Mouse (Mus musculus) large intestine, adult 2 months (tissue): ENCODE data around the gene Olfr774. TPM values are rescaled to one million over a fixed set of nuclear protein-coding genes. Genes with fewer than 3 reads are reported as not detected.
"Not testable (repeated sequence)": the region's sequence is repeated elsewhere in the genome, so short reads cannot be mapped to it uniquely, and the experiment has no call there.

Experiments
- DNase-seq: peaks from one replicate; pipeline ENCODE4 v3.0.0-alpha.2; 2012; ENCODE audit warnings: low read depth, low spot score
- WGBS: fragments of 180-500 bp; shearing (Covaris S2); methylation state at CpG from one replicate; pipeline ENCODE4 v1.1.7; 2018; 5-methylcytosine and 5-hydroxymethylcytosine counted together
- polyA plus RNA-seq: library from polyadenylated mRNA; depleted of rRNA; stranded (reverse); fragments of >200 nt; gene quantifications from 2 replicates; pipeline ENCODE4 v1.2.3, GENCODE M21; 2012; rRNA removed

The Olfr774 gene
- polyA plus RNA-seq = not detected in 2 replicates

DNA sequence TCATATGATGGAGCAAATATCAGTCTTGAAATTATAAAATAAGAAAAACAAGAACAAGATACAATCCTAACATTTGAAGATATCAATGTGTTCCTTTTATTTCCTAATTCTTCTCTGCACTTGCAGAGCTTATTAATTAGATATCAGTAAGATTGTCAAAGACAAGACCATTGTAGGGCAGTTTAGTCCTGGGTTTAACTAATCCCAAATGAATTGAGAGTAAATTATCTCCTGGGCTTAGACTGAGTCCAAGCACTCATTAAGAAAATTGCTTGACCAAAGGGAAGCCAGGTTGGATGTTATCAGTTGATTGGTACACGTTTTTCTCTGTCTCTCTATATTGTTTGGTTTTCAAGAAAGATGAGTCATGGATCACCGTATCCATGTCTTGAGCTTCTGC is at the start of gene Olfr774:
Gene Olfr774, plus strand, starts transcription at position 301 of the 400 bp plus-strand sequence.
- WGBS = 61% methylated on average over 2 of the region's 2 CpGs
- DNase-seq = no peak

DNA sequence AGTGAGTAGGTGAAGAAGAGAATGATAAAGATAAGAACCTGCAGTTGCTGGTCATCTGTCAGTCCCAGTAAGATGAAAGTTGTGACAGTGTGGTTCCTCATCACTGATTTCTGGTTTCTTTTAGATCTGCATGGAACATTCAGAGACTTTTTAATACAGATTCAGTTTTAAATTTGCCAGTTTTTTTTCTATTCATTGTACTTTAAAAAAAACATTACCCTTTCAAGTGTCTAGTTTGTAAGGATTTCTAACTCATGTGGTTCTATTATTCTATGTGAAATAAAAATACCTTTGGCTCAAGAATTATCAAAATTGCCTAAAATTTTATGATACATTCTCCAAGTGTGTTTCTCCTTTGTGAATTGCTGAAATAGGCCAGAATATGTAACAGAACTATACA is 48.7 kb upstream of the Olfr774 start, which contains the start of gene Olfr773:
Gene Olfr773, minus strand, starts transcription at position 101 of the 400 bp plus-strand sequence.
- DNase-seq = not testable (repeated sequence)

DNA sequence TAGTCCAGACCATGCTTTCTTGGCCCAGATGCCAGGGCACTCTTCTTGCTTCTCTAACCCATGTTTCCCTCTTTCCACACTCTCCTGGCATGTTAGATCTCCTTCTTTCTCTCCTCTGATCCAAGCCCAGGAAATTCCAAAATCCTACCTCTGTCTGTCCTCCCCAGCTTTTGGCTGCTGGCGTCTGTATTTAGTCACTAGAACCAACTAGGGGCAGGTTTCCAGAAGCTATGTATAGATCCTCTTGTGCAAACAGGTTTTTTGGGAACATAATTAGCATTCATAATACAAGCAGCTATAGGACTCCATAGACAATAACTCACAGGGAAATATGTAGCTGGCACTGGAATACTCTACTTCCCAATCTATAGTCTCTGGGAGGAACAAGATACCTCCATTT is 5.3 kb upstream of the Olfr774 start:
- no peak for DNase-seq
- WGBS = 81% methylated on average over 1 of the region's 1 CpGs

DNA sequence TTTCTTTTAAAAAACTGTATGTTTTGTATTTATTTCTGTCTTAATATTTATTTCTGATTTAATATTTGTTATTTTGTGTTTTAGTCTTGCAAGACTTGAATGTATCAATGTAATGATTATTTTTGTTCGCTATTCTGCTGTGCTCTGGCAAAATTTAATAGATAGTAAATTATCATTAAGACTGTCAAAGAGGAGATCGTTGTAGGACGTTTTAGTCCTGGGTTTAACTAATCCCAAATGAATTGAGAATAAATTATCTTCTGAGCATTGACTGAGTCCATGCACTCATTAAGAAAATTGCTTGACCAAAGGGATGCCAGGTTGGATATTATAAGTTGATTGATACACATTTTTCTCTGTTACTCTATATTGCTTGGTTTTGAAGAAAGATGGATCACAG is 12.1 kb downstream of the Olfr774 start, which contains the start of gene Olfr775:
Gene Olfr775, plus strand, starts transcription at position 301 of the 400 bp plus-strand sequence.
- WGBS = 66% methylated on average over 3 of the region's 3 CpGs

GRCm38 (mm10) chr10:129258827-129259226 is 22.8 kb downstream of the Olfr774 start, which contains the start of gene Olfr776:
Gene Olfr776 (plus strand): TSS chr10:129259127.
- DNase-seq = no peak

More for the DNA sequence above, 12.1 kb downstream of the Olfr774 start, which contains the start of gene Olfr775:
- no peak for DNase-seq

- no peak for DNase-seq
- WGBS = 91% methylated on average over 2 of the region's 2 CpGs
Observed at GRCm38 (mm10) chr10:129271081-129271535, 35.1 kb downstream of the Olfr774 start, which contains the start of gene Olfr777. Gene Olfr777 (minus strand): TSS chr10:129271485.

Other genes with a start within 250 kb of the Olfr774 start
- gene Olfr9, start 246.8 kb upstream of the Olfr774 start, polyA plus RNA-seq = not detected in 2 replicates
- not detected in 2 replicates for gene Olfr763, start 225.4 kb upstream of the Olfr774 start, polyA plus RNA-seq
- gene Olfr764-ps1, start 196.3 kb upstream of the Olfr774 start, polyA plus RNA-seq = not detected in 2 replicates
- gene Olfr765, start 186.2 kb upstream of the Olfr774 start, polyA plus RNA-seq = not detected in 2 replicates
- not detected in 2 replicates for gene Olfr766-ps1, start 167.2 kb upstream of the Olfr774 start, polyA plus RNA-seq
- gene Olfr767, start 153.3 kb upstream of the Olfr774 start, polyA plus RNA-seq = not detected in 2 replicates
- gene Olfr768, start 136.8 kb upstream of the Olfr774 start, polyA plus RNA-seq = not detected in 2 replicates
- not detected in 2 replicates for gene Olfr769, start 118.3 kb upstream of the Olfr774 start, polyA plus RNA-seq
- gene Olfr770, start 97.2 kb upstream of the Olfr774 start, polyA plus RNA-seq = not detected in 2 replicates
- not detected in 2 replicates for gene Olfr771, start 71.5 kb upstream of the Olfr774 start, polyA plus RNA-seq
- not detected in 2 replicates for gene Olfr772, start 58.3 kb upstream of the Olfr774 start, polyA plus RNA-seq
- not detected in 2 replicates for gene Olfr773, start 48.8 kb upstream of the Olfr774 start, polyA plus RNA-seq
- not detected in 2 replicates for gene Olfr775, start 12.2 kb downstream of the Olfr774 start, polyA plus RNA-seq
- not detected in 2 replicates for gene Olfr776, start 22.9 kb downstream of the Olfr774 start, polyA plus RNA-seq
- gene Olfr777, start 35.3 kb downstream of the Olfr774 start, polyA plus RNA-seq = not detected in 2 replicates
- gene Olfr780, start 81.9 kb downstream of the Olfr774 start, polyA plus RNA-seq = not detected in 2 replicates
- not detected in 2 replicates for gene Olfr781, start 92.7 kb downstream of the Olfr774 start, polyA plus RNA-seq
- gene Olfr782, start 112.6 kb downstream of the Olfr774 start, polyA plus RNA-seq = not detected in 2 replicates
- 0.04 and 0.08 TPM in 2 replicates for gene Olfr784, start 147.9 kb downstream of the Olfr774 start, polyA plus RNA-seq
- gene Olfr785, start 169.2 kb downstream of the Olfr774 start, polyA plus RNA-seq = not detected in 2 replicates
- not detected in 2 replicates for gene Olfr786, start 191.1 kb downstream of the Olfr774 start, polyA plus RNA-seq
- gene Olfr787, start 225.7 kb downstream of the Olfr774 start, polyA plus RNA-seq = not detected in 2 replicates
- gene Olfr788, start 234.8 kb downstream of the Olfr774 start, polyA plus RNA-seq = not detected in 2 replicates
- gene Olfr789, start 248.5 kb downstream of the Olfr774 start, polyA plus RNA-seq = not detected in 2 replicates